In genomic region chr17:9145605-9146223, GRCm38 (mm10) we compare ENCODE assay signal across 16 mouse cellular contexts.
DNase-seq lines count a peak whose midpoint lies in the region; ATAC-seq and TF ChIP-seq lines count a peak whose summit lies in the region.
"Had no signal": no experiment of that assay in that cellular context is flagged by ENCODE, and none has a peak within 500 bp of the region (broad histone marks: within the 10 kb centered on the region; RNA-seq: fewer than 3 reads in every experiment).

No protein-coding gene starts in this region.

- peak; percentile 27 for TF ChIP-seq RAD21 in MEL (IDR thresholded peaks at IDR 0.05; ENCODE audit: low read depth, low read length)

- no peak for DNase-seq in gastrocnemius, adult 2 months
- DNase-seq in gastrocnemius, postnatal 4 days (ENCODE audit: low spot score in 2 of 2): no peak
- no peak for DNase-seq in lung, embryonic 14.5 days
- DNase-seq in lung, postnatal 10 days: no peak
- DNase-seq in MEL (ENCODE audit: low read depth, low spot score): peak; percentile 41
- no peak for DNase-seq in thymus, adult 2 months
- DNase-seq: adrenal gland, adult 2 months; cerebellum, adult 9-10 months; kidney, postnatal 25 days; lung, adult 2 months; midbrain, embryonic 14.5 days; right cerebral cortex, postnatal 4 days had no signal

- H3K27me3 ChIP-seq in lung, embryonic 14.5 days (ENCODE audit: insufficient read depth, low read length): no peaks in the 10 kb centered on the region
- H3K27me3 ChIP-seq in MEL (ENCODE audit: control insufficient read depth in 1 of 2, insufficient read depth in 2 of 2, low read length in 2 of 2): no peaks in the 10 kb centered on the region; a peak in 1 of 4 replicates
- no peaks in the 10 kb centered on the region for H3K27me3 ChIP-seq in thymus, adult 2 months (ENCODE audit: control insufficient read depth, insufficient read depth, low read length)
- H3K27me3 ChIP-seq: hindbrain, embryonic 13.5 days had no signal

- no peak for TF ChIP-seq POLR2A in MEL (IDR thresholded peaks at IDR 0.05; ENCODE audit: control insufficient read depth in 1 of 2, insufficient read depth in 1 of 2, low read depth in 1 of 2, low read length in 2 of 2, poor library complexity in 1 of 2)
- TF ChIP-seq POLR2A in thymus, adult 2 months (IDR thresholded peaks at IDR 0.05; ENCODE audit: control insufficient read depth, extremely low read depth, insufficient read depth, low read length, poor library complexity): no peak

- no peak overlapping the region for H3K27ac ChIP-seq in gastrocnemius, adult 2 months
- no peak overlapping the region for H3K27ac ChIP-seq in lung, embryonic 14.5 days (ENCODE audit: low read depth)
- H3K27ac ChIP-seq in MEL (ENCODE audit: control insufficient read depth, low read depth, low read length): no peak overlapping the region
- no peak overlapping the region for H3K27ac ChIP-seq in thymus, adult 2 months (ENCODE audit: control insufficient read depth, insufficient read depth, low read length)
- H3K27ac ChIP-seq: hindbrain, embryonic 13.5 days had no signal

- no peak overlapping the region for H3K9ac ChIP-seq in lung, embryonic 14.5 days
- H3K9ac ChIP-seq in MEL (ENCODE audit: control insufficient read depth, low read depth, low read length, poor library complexity, severe bottlenecking): no peak overlapping the region
- H3K9ac ChIP-seq: hindbrain, embryonic 13.5 days had no signal

- TF ChIP-seq EP300 in MEL (IDR thresholded peaks at IDR 0.05; ENCODE audit: low read depth in 1 of 2, low read length in 2 of 2): no peak

- H3K4me2 ChIP-seq in lung, embryonic 14.5 days: no peak overlapping the region
- H3K4me2 ChIP-seq: hindbrain, embryonic 13.5 days had no signal

- intact Hi-C loops in gastrocnemius, adult 2 months (cut with DNase I): loop anchor here (2.0 kb wide), 1 partner anchor 113 kb away; no protein-coding TSS in a partner anchor

- no peaks in the 10 kb centered on the region for H3K4me1 ChIP-seq in lung, embryonic 14.5 days (ENCODE audit: insufficient read depth)
- H3K4me1 ChIP-seq in MEL (ENCODE audit: control insufficient read depth in 1 of 2, insufficient read depth in 2 of 2, low read length in 2 of 2): no peaks in the 10 kb centered on the region
- no peaks in the 10 kb centered on the region for H3K4me1 ChIP-seq in thymus, adult 2 months (replicated peaks; ENCODE audit: control insufficient read depth, insufficient read depth, low read length)
- H3K4me1 ChIP-seq: hindbrain, embryonic 13.5 days had no signal

- no peaks in the 10 kb centered on the region for H3K79me2 ChIP-seq in MEL (ENCODE audit: control insufficient read depth, insufficient read depth, low read length, poor library complexity)

- no peaks in the 10 kb centered on the region for H3K36me3 ChIP-seq in lung, embryonic 14.5 days (ENCODE audit: insufficient read depth)
- no peaks in the 10 kb centered on the region for H3K36me3 ChIP-seq in MEL (ENCODE audit: control insufficient read depth in 1 of 2, insufficient read depth in 2 of 2, low read length in 2 of 2)
- no peaks in the 10 kb centered on the region for H3K36me3 ChIP-seq in thymus, adult 2 months (ENCODE audit: control insufficient read depth, insufficient read depth, low read length)
- H3K36me3 ChIP-seq: hindbrain, embryonic 13.5 days had no signal

- ATAC-seq in lung, embryonic 14.5 days (ENCODE audit: insufficient read depth): no peak
- peak; percentile 94 for ATAC-seq in megakaryocyte progenitor cell, adult 5-6 weeks (replicated peaks; ENCODE audit: poor library complexity)
- ATAC-seq in cerebellum, adult (ENCODE audit: insufficient number of reproducible peaks, low FRiP score, low TSS enrichment): no peak
- ATAC-seq: CD4-positive, CD25-positive, alpha-beta regulatory T cell, adult 4 months had no signal

- H3K9me3 ChIP-seq in lung, embryonic 14.5 days (ENCODE audit: low read depth, low read length): no peaks in the 10 kb centered on the region
- no peaks in the 10 kb centered on the region for H3K9me3 ChIP-seq in MEL (replicated peaks; ENCODE audit: insufficient read depth, low read length)
- H3K9me3 ChIP-seq: hindbrain, embryonic 13.5 days had no signal

- peak; percentile 57 for TF ChIP-seq CTCF in gastrocnemius, adult 2 months (IDR thresholded peaks at IDR 0.05)
- TF ChIP-seq CTCF in lung, embryonic 14.5 days (IDR thresholded peaks at IDR 0.05; ENCODE audit: low read depth): peak; percentile 50
- peak; percentile 13 to 65 (median 58); a peak in 5 of 6 replicates for TF ChIP-seq CTCF in MEL (IDR thresholded peaks at IDR 0.05 in 2 of 3, conservative IDR thresholded peaks at IDR 0.05 in 1 of 3; ENCODE audit: control insufficient read depth in 1 of 3, insufficient read depth in 1 of 3, low read depth in 2 of 3, low read length in 3 of 3, poor library complexity in 1 of 3, severe bottlenecking in 1 of 3)
- no peak for TF ChIP-seq CTCF in thymus, adult 2 months (IDR thresholded peaks at IDR 0.05; ENCODE audit: borderline replicate concordance, control insufficient read depth, extremely low read depth, insufficient read depth, low read length, poor library complexity)

- 46% methylated on average over 6 of the region's 6 CpGs for WGBS in lung, embryonic 14.5 days
- WGBS in thymus, adult 2 months: 56% methylated on average over 6 of the region's 6 CpGs

- no peak overlapping the region for H3K4me3 ChIP-seq in gastrocnemius, adult 2 months
- no peak overlapping the region for H3K4me3 ChIP-seq in lung, embryonic 14.5 days (ENCODE audit: low read depth, low read length)
- H3K4me3 ChIP-seq in MEL (ENCODE audit: control insufficient read depth in 1 of 2, insufficient read depth in 1 of 2, low read depth in 2 of 2, low read length in 2 of 2): no peak overlapping the region
- no peak overlapping the region for H3K4me3 ChIP-seq in thymus, adult 2 months (ENCODE audit: control insufficient read depth, insufficient read depth, low read length)
- H3K4me3 ChIP-seq: hindbrain, embryonic 13.5 days had no signal

TF ChIP-seq in MEL, 35 proteins besides CTCF, POLR2A, EP300 and RAD21:
- TF ChIP-seq MXI1 (IDR thresholded peaks at IDR 0.05; ENCODE audit: low read depth, low read length): no peak
- no peak for TF ChIP-seq ELF1 (IDR thresholded peaks at IDR 0.05; ENCODE audit: low read depth, low read length)
- peak; percentile 38 for TF ChIP-seq SMC3 (IDR thresholded peaks at IDR 0.05; ENCODE audit: low read depth, low read length)
- no peak for TF ChIP-seq MAFK (IDR thresholded peaks at IDR 0.05; ENCODE audit: borderline replicate concordance, low read depth, low read length)
